Mouse (Mus musculus): ENCODE results near the gene Snx4.

Snx4 gene

GRCm38 (mm10) chr16:33344379-33344778 is 93.1 kb downstream of the Snx4 start:
- DNase-seq (ENCODE audit: low spot score), result no peak

- DNase-seq (ENCODE audit: low spot score), result no peak
These were observed 93.6 kb downstream of the Snx4 start for GRCm38 (mm10) chr16:33344875-33345274.

DNA sequence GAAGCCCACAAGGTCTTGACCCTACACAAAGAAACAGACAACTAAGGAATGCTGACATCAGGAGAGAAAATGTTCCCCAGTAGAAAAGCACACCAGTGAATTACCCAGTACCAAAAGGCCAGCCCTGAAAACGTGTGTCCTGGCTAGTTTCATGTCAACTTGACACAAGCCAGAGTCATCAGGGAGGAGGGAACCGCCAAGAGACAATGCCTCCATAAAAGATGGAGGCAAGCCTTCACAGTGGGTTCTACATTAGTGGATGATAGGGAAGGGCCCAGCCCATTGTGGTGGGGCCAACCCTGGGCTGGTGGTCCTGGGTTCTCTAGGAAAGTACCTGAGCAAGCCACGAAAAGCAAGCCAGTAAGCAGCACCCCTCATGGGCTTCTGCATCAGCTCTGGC is 95.1 kb downstream of the Snx4 start:
- no peak for DNase-seq (ENCODE audit: low spot score)

GRCm38 (mm10) chr16:33347134-33347533 is 95.9 kb downstream of the Snx4 start:
- no peak for DNase-seq (ENCODE audit: low spot score)
